Mouse (Mus musculus) neural tube, embryonic 11.5 days (tissue): Measurements from ENCODE around the gene Ppm1h. TPM values are rescaled to one million over a fixed set of nuclear protein-coding genes. Genes with fewer than 3 reads are reported as not detected.

Experiments
- ATAC-seq: fragments of 200-750 bp; cut with Nextera tagmentation; 2 replicates; pipeline ENCODE4 v1.8.0; 2017; ENCODE audit warnings: moderate number of reproducible peaks, mild to moderate bottlenecking, moderate TSS enrichment, moderate library complexity; ENCODE audit not compliant: insufficient read depth, low FRiP score, low TSS enrichment
- DNase-seq: peaks from one replicate; pipeline ENCODE4 v3.0.0-alpha.2; 2015; ENCODE audit warnings: low spot score
- H3K27ac ChIP-seq: fragments of 300-500 bp; sonication (generic); 2 replicates; pipeline ENCODE4 v1.5.1; 2014; ENCODE audit warnings: low read depth, mild to moderate bottlenecking, low read length
- H3K27me3 ChIP-seq: fragments of 300-500 bp; sonication (generic); 2 replicates; pipeline ENCODE4 v1.6.1; 2014; ENCODE audit warnings: mild to moderate bottlenecking, low read length, mixed read lengths; ENCODE audit not compliant: control insufficient read depth, insufficient read depth
- H3K36me3 ChIP-seq: fragments of 300-500 bp; sonication (generic); 2 replicates; pipeline ENCODE4 v1.6.1; 2014; ENCODE audit warnings: mild to moderate bottlenecking, low read length, moderate library complexity, mixed read lengths; ENCODE audit not compliant: control insufficient read depth, insufficient read depth
- H3K4me1 ChIP-seq: fragments of 300-500 bp; sonication (generic); 2 replicates; pipeline ENCODE4 v1.6.1; 2014; ENCODE audit warnings: low read length, mixed read lengths; ENCODE audit not compliant: control insufficient read depth, insufficient read depth
- H3K4me2 ChIP-seq: fragments of 300-500 bp; sonication (generic); 2 replicates; pipeline ENCODE4 v1.6.1; 2014; ENCODE audit warnings: low read depth, mild to moderate bottlenecking, moderate library complexity
- H3K4me3 ChIP-seq: fragments of 300-500 bp; sonication (generic); 2 replicates; pipeline ENCODE4 v1.5.1; 2014; ENCODE audit warnings: low read depth, low read length
- H3K9ac ChIP-seq: fragments of 300-500 bp; sonication (generic); 2 replicates; pipeline ENCODE4 v1.6.1; 2014; ENCODE audit warnings: mild to moderate bottlenecking, low read length
- H3K9me3 ChIP-seq: fragments of 300-500 bp; sonication (generic); 2 replicates; pipeline ENCODE4 v1.6.1; 2016; ENCODE audit warnings: low read length; ENCODE audit not compliant: control insufficient read depth
- WGBS: fragments of 180-500 bp; shearing (Covaris S2); extraction: QIAGEN DNeasy Blood & Tissue Kit; methylation state at CpG from one replicate; pipeline ENCODE4 v1.1.7; 2014; 5-methylcytosine and 5-hydroxymethylcytosine counted together
- polyA plus RNA-seq: library from polyadenylated mRNA; unstranded; fragments of >200 nt; fragmentation: Nextera tagmentation; extraction: Ambion mirVana; gene quantifications from 2 replicates; pipeline ENCODE4 v1.2.1, GENCODE M21; 2014

The Ppm1h gene
- polyA plus RNA-seq, 1 experiment from 2014 or later: 15.1 TPM

- Histone ChIP-seq H3K4me2 (no peak overlapping the region), H3K4me3 (no peak overlapping the region), H3K36me3 (no peaks in the 10 kb centered on the region), H3K9me3 (no peaks in the 10 kb centered on the region), H3K27me3 (no peaks in the 10 kb centered on the region), H3K9ac (no peak overlapping the region), H3K4me1 (no peaks in the 10 kb centered on the region), H3K27ac (no peak overlapping the region)
- no peak for ATAC-seq
- no peak for DNase-seq
- WGBS: 91% methylated on average over 4 of the region's 4 CpGs
These were observed 56.0 kb downstream of the Ppm1h start for GRCm38 (mm10) chr10:122734521-122734920.

GRCm38 (mm10) chr10:122735284-122735784 lies 56.8 kb downstream of the Ppm1h start:
- no peaks in the 10 kb centered on the region for H3K4me1 ChIP-seq
- no peaks in the 10 kb centered on the region for H3K9me3 ChIP-seq
- H3K9ac ChIP-seq: no peak overlapping the region
- H3K27ac ChIP-seq: no peak overlapping the region
- ATAC-seq: no peak
- H3K4me3 ChIP-seq: no peak overlapping the region
- 85% methylated on average over 7 of the region's 7 CpGs for WGBS
- H3K4me2 ChIP-seq: no peak overlapping the region
- no peaks in the 10 kb centered on the region for H3K36me3 ChIP-seq
- DNase-seq: no peak
- H3K27me3 ChIP-seq: no peaks in the 10 kb centered on the region

- no peak for ATAC-seq
- H3K27me3 ChIP-seq: no peaks in the 10 kb centered on the region
- H3K27ac ChIP-seq: no peak overlapping the region
- H3K9me3 ChIP-seq: no peaks in the 10 kb centered on the region
- H3K4me1 ChIP-seq: no peaks in the 10 kb centered on the region
- no peaks in the 10 kb centered on the region for H3K36me3 ChIP-seq
- H3K4me2 ChIP-seq: no peak overlapping the region
- no peak overlapping the region for H3K9ac ChIP-seq
- H3K4me3 ChIP-seq: no peak overlapping the region
- DNase-seq: no peak
- 91% methylated on average over 4 of the region's 4 CpGs for WGBS
These were observed 58.3 kb downstream of the Ppm1h start for GRCm38 (mm10) chr10:122736835-122737234.

GRCm38 (mm10) chr10:122738526-122738925 lies 60.0 kb downstream of the Ppm1h start:
- Histone ChIP-seq H3K27ac (no peak overlapping the region), H3K4me2 (no peak overlapping the region), H3K9ac (no peak overlapping the region), H3K27me3 (no peaks in the 10 kb centered on the region), H3K4me1 (no peaks in the 10 kb centered on the region), H3K36me3 (no peaks in the 10 kb centered on the region), H3K4me3 (no peak overlapping the region), H3K9me3 (no peaks in the 10 kb centered on the region)
- no peak for DNase-seq
- 85% methylated on average over 10 of the region's 10 CpGs for WGBS
- no peak for ATAC-seq

GRCm38 (mm10) chr10:122739037-122739436 lies 60.5 kb downstream of the Ppm1h start:
- no peaks in the 10 kb centered on the region for H3K9me3 ChIP-seq
- ATAC-seq (no peak), DNase-seq (no peak)
- H3K9ac ChIP-seq: no peak overlapping the region
- no peaks in the 10 kb centered on the region for H3K27me3 ChIP-seq
- no peak overlapping the region for H3K4me2 ChIP-seq
- no peak overlapping the region for H3K27ac ChIP-seq
- 92% methylated on average over 4 of the region's 4 CpGs for WGBS
- no peaks in the 10 kb centered on the region for H3K4me1 ChIP-seq
- H3K4me3 ChIP-seq: no peak overlapping the region
- H3K36me3 ChIP-seq: no peaks in the 10 kb centered on the region

- Histone ChIP-seq H3K9me3 (no peaks in the 10 kb centered on the region), H3K27me3 (no peaks in the 10 kb centered on the region), H3K36me3 (no peaks in the 10 kb centered on the region), H3K9ac (no peak overlapping the region), H3K4me3 (no peak overlapping the region), H3K27ac (no peak overlapping the region), H3K4me1 (no peaks in the 10 kb centered on the region), H3K4me2 (no peak overlapping the region)
- DNase-seq (no peak), ATAC-seq (no peak)
- 85% methylated on average over 4 of the region's 4 CpGs for WGBS
These were observed 61.6 kb downstream of the Ppm1h start for GRCm38 (mm10) chr10:122740117-122740516.

GRCm38 (mm10) chr10:122741191-122741590 lies 62.6 kb downstream of the Ppm1h start:
- no peaks in the 10 kb centered on the region for H3K27me3 ChIP-seq
- ATAC-seq: no peak

GRCm38 (mm10) chr10:122742136-122742535 lies 63.6 kb downstream of the Ppm1h start:
- Histone ChIP-seq H3K4me1 (no peaks in the 10 kb centered on the region), H3K4me3 (no peak overlapping the region), H3K9me3 (no peaks in the 10 kb centered on the region), H3K4me2 (no peak overlapping the region), H3K9ac (no peak overlapping the region), H3K36me3 (no peaks in the 10 kb centered on the region), H3K27ac (no peak overlapping the region), H3K27me3 (no peaks in the 10 kb centered on the region)
- no peak for ATAC-seq
- 88% methylated on average over 2 of the region's 2 CpGs for WGBS
- no peak for DNase-seq

More at GRCm38 (mm10) chr10:122741191-122741590, 62.6 kb downstream of the Ppm1h start:
- 82% methylated on average over 7 of the region's 7 CpGs for WGBS
- DNase-seq: no peak
- Histone ChIP-seq H3K36me3 (no peaks in the 10 kb centered on the region), H3K4me3 (no peak overlapping the region), H3K27ac (no peak overlapping the region), H3K4me1 (no peaks in the 10 kb centered on the region), H3K9me3 (no peaks in the 10 kb centered on the region), H3K4me2 (no peak overlapping the region), H3K9ac (no peak overlapping the region)

GRCm38 (mm10) chr10:122743361-122743760 lies 64.8 kb downstream of the Ppm1h start:
- H3K4me2 ChIP-seq: no peak overlapping the region
- ATAC-seq (no peak), DNase-seq (no peak)
- H3K9me3 ChIP-seq: no peaks in the 10 kb centered on the region
- H3K27me3 ChIP-seq: no peaks in the 10 kb centered on the region
- no peak overlapping the region for H3K27ac ChIP-seq
- no peak overlapping the region for H3K9ac ChIP-seq
- no peaks in the 10 kb centered on the region for H3K36me3 ChIP-seq
- no peak overlapping the region for H3K4me3 ChIP-seq
- WGBS: 100% methylated on average over 2 of the region's 2 CpGs
- H3K4me1 ChIP-seq: no peaks in the 10 kb centered on the region
